Mouse (Mus musculus): ENCODE data around the gene Ly6g6c. TPM values are rescaled to one million over a fixed set of nuclear protein-coding genes. Genes with fewer than 3 reads are reported as not detected.

Ly6g6c gene
- polyA plus RNA-seq, 1 experiment from 2014 or later: 0.39 TPM

DNA sequence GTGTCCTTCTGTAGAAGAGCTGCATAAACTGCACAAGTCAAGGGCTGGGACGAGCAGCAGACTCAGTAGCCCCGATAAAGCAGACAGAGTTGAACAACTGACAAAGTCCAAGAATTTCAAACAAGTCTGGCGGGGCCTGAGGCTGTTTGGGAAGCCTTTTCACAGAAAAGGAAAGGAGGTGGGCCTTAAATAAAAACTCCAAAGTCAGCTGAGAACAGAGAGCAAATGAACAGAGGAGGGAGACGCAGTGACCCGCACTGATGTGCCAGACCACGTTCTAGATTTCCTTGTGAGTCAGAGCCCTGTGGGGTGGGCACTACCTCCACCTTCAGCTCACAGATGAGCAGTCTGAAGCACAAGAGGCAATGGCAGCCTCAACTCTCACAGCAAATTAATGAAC is 30.3 kb upstream of the Ly6g6c start:
- no peak for ATAC-seq (ENCODE audit: borderline replicate concordance, extremely low read depth, low FRiP score, low TSS enrichment)

DNA sequence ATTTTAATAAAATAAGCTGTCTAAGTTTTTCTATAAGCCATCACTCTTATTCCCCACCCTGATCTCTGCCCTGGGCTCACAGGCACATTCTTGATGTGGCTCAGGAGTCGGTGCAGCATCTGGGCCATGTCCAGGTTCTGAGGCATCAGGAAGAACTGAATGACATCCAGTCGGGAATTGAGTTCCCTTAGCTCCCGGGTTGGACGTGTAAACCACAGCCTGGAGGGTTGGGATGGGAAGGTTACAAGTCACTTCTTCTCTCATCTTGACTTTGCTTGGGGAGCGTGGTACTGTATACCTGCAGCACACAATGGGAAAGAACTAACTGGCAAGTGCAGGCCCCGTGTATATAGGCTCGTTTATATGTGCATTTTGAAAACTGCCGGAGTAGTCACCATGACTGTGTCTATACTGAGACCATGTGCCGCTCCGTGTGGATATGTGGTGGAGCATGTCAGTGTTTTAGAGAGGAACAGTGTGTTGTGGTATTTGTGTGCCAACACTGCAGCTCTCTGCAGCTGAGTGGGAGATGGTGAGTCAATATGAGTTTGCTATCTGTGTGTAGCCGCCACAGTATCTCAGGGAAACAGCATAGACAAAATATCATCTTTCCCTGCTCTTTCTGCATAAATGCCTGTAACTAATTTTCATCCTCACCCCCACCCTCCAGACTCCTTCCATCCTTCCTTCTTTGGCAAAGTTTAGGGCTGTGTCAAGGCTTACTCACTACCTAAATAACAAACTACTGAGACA is 25.9 kb upstream of the Ly6g6c start:
- Histone ChIP-seq H3K4me2 (no peak overlapping the region), H3K4me1 (peaks cover 5% of the 10 kb centered on the region; the same call in 1 of the 2 replicates), H3K4me3 (no peak overlapping the region), H3K9me3 (no peaks in the 10 kb centered on the region), H3K9ac (no peak overlapping the region), H3K27me3 (no peaks in the 10 kb centered on the region), H3K36me3 (no peaks in the 10 kb centered on the region), H3K27ac (no peak overlapping the region)
- ATAC-seq (ENCODE audit: borderline replicate concordance, extremely low read depth, low FRiP score, low TSS enrichment): no peak
- 75% methylated on average over 11 of the region's 11 CpGs for WGBS

More for the DNA sequence above, 30.3 kb upstream of the Ly6g6c start:
- Histone ChIP-seq H3K36me3 (no peaks in the 10 kb centered on the region), H3K27me3 (no peaks in the 10 kb centered on the region), H3K4me2 (no peak overlapping the region), H3K4me1 (peaks cover 1% of the 10 kb centered on the region; the same call in 1 of the 2 replicates), H3K9ac (no peak overlapping the region), H3K9me3 (no peaks in the 10 kb centered on the region), H3K27ac (no peak overlapping the region), H3K4me3 (no peak overlapping the region)
- WGBS: 64% methylated on average over 6 of the region's 6 CpGs

DNA sequence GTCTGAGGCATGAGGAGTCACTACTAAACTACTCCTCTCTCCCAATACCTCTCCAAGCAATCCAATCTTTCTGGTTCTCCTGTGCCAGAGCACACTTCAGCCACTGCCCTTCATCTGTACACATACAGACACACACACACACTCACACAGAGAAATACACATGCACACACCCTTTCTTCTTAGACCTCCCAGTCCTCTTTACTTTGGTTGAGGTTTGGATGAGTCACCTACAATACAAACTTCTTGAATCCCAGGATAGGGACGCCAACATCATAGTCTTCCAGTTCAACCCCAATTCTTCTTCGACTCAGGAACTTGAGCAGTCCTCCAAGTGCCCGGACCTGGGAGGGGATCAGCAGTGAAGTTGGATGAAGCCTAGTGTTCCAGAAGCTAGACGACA is 21.4 kb upstream of the Ly6g6c start:
- 71% methylated on average over 4 of the region's 4 CpGs for WGBS
- Histone ChIP-seq H3K4me2 (no peak overlapping the region), H3K4me3 (no peak overlapping the region), H3K27ac (peak overlapping the region; percentile 4; the same call in 1 of the 2 replicates), H3K9ac (no peak overlapping the region), H3K4me1 (peaks cover 37% of the 10 kb centered on the region), H3K27me3 (no peaks in the 10 kb centered on the region), H3K36me3 (no peaks in the 10 kb centered on the region), H3K9me3 (no peaks in the 10 kb centered on the region)
- no peak for ATAC-seq (ENCODE audit: borderline replicate concordance, extremely low read depth, low FRiP score, low TSS enrichment)

DNA sequence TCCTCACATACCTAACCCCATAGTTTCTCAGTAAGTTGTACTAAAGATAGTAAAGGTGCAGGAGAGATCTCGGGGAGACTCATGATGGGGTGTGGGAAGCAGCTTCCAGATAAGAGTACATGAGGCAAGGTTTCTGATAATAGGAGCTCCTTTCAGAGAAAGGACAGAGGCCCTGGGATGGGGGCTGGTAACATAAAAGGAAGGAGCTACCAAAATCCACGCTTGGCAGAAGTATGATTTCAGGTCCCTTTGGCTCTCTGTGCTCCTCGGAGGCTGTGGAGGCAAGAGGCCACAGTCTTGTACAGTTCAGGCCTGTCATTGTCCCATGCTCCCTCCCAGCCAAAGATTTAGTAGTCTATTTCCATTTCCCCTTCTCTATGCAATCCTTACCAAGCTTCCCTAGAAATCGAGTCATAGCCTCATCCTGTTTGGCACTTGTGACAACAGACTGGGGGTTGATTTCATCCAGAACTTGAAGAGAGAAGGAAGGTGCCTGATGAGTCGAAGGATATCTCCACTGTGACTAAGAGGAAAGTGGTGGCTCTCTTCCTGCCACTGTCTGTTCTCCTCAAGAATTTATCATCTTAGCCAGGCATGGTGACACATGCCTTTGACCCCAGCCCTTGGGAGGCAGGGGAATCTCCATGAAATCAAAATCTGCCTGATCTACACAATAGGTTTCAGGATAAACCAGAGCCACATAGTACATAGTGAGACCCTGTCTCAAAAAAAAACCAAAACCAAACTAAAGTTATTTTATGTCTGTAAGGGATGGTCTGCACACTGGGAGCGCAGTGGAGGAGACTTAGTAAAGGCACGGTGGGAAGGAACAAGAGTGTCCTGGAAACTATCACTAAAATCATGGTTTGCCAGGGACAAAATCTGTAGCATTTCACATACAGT is 20.0 kb upstream of the Ly6g6c start:
- Histone ChIP-seq H3K4me1 (peaks cover 50% of the 10 kb centered on the region), H3K27me3 (no peaks in the 10 kb centered on the region), H3K36me3 (no peaks in the 10 kb centered on the region), H3K9me3 (no peaks in the 10 kb centered on the region), H3K4me3 (peak overlapping the region; percentile 46), H3K9ac (peak overlapping the region; percentile 68), H3K27ac (peak overlapping the region; percentile 89), H3K4me2 (peak overlapping the region; percentile 84)
- 70% methylated on average over 7 of the region's 7 CpGs for WGBS
- ATAC-seq (ENCODE audit: borderline replicate concordance, extremely low read depth, low FRiP score, low TSS enrichment): no peak

DNA sequence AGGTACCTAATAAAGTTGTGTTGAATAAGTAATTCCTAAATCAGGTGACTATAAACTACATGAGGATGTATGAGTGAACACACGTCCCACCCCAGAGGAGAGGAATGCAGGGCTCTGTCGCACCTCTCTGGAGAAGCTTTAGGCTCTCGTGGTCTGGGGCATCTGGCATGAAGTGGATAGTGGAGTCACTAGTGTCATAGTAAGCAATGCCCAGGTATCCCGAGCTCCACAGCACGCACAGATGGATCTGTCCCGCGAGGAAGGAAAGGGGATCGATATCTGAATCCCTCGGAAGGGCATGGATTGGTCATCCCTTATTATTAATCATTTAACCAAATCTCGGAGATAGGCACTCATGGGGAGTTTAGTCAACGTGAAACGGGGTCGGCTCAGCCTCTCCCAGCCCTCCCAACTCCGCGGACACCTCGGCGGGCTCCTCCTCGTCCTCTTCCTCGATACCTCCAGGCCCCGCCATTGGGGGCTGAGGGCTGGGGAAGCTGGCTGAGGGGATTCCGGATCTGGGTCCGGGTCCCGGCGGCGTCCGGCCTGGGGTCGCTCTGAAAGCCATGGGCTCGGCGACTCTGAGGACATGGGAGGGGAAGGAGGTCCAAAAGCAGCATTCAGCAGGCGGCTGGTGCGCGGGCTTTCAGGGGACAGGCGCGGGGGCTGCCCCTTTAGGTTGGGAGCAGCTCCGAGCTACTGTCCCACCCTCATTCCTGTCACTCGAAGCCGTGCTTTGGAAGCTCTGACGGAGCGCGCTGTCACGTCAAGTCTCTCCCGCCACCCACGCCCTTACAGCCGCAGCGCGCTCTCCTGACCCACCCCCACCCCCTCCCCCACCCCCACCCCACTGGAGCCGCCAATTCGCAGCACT is 19.1 kb upstream of the Ly6g6c start:
- Histone ChIP-seq H3K9me3 (no peaks in the 10 kb centered on the region), H3K4me3 (peak overlapping the region; percentile 46), H3K4me2 (peak overlapping the region; percentile 84), H3K27me3 (no peaks in the 10 kb centered on the region), H3K4me1 (peaks cover 50% of the 10 kb centered on the region), H3K36me3 (no peaks in the 10 kb centered on the region), H3K27ac (peak overlapping the region; percentile 89), H3K9ac (peak overlapping the region; percentile 68)
- peak; percentile 74 for ATAC-seq (ENCODE audit: borderline replicate concordance, extremely low read depth, low FRiP score, low TSS enrichment)
- 3% methylated on average over 40 of the region's 48 CpGs for WGBS

DNA sequence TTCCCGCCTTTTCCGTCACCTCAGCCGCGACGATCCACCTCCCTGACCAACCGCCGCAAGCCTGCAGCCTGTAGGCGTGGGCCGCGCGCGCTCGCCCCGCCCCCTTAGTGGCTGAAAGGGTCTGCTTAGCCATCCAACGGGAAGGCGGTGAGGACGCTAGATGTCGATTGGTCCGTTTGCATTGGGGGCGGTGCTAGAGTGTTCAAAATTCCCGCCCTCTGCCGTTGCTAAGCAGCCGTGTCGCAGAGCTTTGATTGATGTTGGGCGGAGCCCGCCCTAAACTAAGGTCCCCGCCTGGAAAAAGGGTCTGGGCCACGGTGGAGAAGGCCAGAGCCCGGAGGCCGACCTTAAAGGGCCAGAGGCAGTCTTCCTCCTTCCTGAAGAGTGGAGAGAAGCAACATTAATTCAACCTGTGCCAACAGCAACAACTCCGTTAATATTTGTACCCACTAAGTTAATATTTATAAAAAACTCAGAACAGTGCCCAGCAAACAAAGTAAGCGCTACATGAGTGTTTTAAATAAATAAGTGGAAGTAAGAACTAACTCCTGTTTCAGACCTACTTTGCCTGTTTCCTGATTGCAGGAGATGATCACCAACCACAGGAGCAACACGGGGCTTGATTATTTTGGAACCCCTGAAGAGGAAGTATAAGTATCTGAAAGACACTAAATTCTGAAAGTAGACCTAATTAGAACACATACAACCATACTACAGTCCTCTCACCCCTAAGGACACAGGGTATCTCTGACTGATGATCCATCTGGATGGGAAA is 18.3 kb upstream of the Ly6g6c start, which contains the start of gene Msh5:
Gene Msh5 (minus strand): TSS at position 65 of the 775 bp plus-strand sequence.
- peak; percentile 93 for ATAC-seq (ENCODE audit: borderline replicate concordance, extremely low read depth, low FRiP score, low TSS enrichment)
- Histone ChIP-seq H3K9ac (peak within 1 kb of the TSS; percentile 68), H3K27ac (peak within 1 kb of the TSS; percentile 99), H3K9me3 (no peaks in the 10 kb centered on the region), H3K4me2 (peak within 1 kb of the TSS; percentile 84), H3K27me3 (no peaks in the 10 kb centered on the region), H3K4me1 (peaks cover 52% of the 10 kb centered on the region), H3K4me3 (peak within 1 kb of the TSS; percentile 46), H3K36me3 (no peaks in the 10 kb centered on the region)
- 1% methylated on average over 32 of the region's 33 CpGs for WGBS

DNA sequence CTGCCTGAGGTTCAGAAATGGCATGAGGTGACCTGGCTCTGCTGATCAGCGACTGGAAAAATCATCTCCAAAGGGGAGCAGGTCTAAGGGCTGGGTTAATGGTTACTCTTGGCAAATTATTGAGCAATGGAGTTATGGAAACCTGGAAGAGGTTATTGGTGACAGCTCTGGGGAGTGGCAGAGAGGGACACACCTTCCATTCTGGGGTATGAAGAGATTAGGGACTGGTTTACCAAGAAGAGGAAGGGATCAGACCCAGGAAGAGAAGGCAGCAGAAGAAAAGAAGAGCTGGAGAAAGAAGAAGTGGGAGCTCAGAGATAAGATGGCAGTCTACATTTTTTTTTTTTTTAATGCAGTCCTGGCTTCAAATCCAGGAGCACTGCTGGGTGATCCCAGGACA is 17.5 kb upstream of the Ly6g6c start:
- Histone ChIP-seq H3K27me3 (no peaks in the 10 kb centered on the region), H3K4me2 (peak overlapping the region; percentile 28), H3K27ac (peak overlapping the region; percentile 99), H3K9me3 (no peaks in the 10 kb centered on the region), H3K4me3 (no peak overlapping the region), H3K36me3 (peaks cover 5% of the 10 kb centered on the region), H3K4me1 (peaks cover 60% of the 10 kb centered on the region), H3K9ac (no peak overlapping the region)
- no peak for ATAC-seq (ENCODE audit: borderline replicate concordance, extremely low read depth, low FRiP score, low TSS enrichment)
- 51% methylated on average over 1 of the region's 1 CpGs for WGBS

DNA sequence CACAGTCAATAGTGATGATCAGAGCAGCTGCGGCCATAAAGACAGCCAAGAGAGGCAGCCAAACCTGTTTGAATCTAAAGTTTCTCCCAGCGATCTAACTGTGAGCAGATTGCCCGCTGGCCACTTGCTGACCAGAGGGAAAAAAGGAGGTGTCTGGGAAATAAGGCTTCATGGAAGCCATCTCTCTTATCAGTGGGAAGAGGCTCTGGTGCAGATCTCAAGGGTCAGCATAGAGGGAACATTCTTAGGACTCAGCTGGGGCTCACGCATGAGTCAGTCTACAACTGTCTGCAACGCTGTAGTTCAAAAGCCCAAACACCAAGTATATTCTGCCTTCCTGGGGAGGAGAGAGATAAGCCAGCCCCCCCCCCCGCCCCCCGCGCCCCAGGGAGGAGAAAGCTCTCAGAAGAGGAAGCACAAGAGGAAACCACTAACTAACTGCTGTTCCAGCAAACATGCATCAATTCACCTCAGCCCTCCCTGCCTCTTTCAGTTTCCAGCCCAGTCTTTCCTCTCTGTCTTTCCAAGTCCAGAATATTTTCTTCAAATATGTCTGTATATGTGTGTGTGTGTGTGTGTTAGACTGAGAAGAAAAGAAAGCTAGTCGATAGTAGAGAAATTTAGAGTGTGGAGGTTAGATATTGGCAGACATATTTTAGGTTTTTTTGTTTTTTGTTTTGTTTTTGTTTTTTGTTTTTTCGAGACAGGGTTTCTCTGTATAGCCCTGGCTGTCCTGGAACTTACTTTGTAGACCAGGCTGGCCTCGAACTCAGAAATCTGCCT is 16.8 kb upstream of the Ly6g6c start:
- Histone ChIP-seq H3K9me3 (no peaks in the 10 kb centered on the region), H3K4me2 (peak overlapping the region; percentile 94), H3K9ac (no peak overlapping the region), H3K27ac (peak overlapping the region; percentile 99), H3K4me3 (no peak overlapping the region), H3K4me1 (peaks cover 64% of the 10 kb centered on the region), H3K27me3 (no peaks in the 10 kb centered on the region), H3K36me3 (peaks cover 12% of the 10 kb centered on the region)
- no peak for ATAC-seq (ENCODE audit: borderline replicate concordance, extremely low read depth, low FRiP score, low TSS enrichment)
- WGBS: 22% methylated on average over 11 of the region's 11 CpGs

DNA sequence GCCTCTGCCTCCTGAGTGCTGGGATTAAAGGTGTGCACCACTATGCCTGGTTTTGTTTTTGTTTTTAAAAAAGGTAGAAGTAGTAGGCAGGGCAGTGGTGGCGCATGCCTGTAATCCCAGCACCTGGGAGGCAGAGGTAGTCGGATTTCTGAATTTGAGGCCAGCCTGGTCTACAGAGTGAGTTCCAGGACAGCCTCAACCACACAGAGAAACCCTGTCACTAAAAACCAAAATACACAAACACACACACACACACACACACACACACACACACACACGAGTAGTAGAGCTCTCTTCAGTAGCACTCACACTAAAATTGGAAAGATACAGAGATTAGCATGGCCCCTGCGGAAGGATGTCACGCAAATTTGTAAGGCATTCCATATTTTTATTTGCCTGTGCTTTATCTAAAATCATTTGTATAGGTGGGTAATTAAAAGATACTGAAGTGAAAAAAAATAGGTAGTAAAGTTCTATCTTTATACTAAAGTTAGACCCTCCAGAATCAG is 16.2 kb upstream of the Ly6g6c start:
- H3K27me3 ChIP-seq: no peaks in the 10 kb centered on the region
- peaks cover 18% of the 10 kb centered on the region for H3K36me3 ChIP-seq
- peaks cover 59% of the 10 kb centered on the region for H3K4me1 ChIP-seq
- no peaks in the 10 kb centered on the region for H3K9me3 ChIP-seq
- ATAC-seq (ENCODE audit: borderline replicate concordance, extremely low read depth, low FRiP score, low TSS enrichment): no peak
- peak overlapping the region; percentile 99 for H3K27ac ChIP-seq
- WGBS: 71% methylated on average over 5 of the region's 5 CpGs
- no peak overlapping the region for H3K9ac ChIP-seq
- H3K4me3 ChIP-seq: peak overlapping the region; percentile 71; the same call in 1 of the 2 replicates
- peak overlapping the region; percentile 94 for H3K4me2 ChIP-seq

DNA sequence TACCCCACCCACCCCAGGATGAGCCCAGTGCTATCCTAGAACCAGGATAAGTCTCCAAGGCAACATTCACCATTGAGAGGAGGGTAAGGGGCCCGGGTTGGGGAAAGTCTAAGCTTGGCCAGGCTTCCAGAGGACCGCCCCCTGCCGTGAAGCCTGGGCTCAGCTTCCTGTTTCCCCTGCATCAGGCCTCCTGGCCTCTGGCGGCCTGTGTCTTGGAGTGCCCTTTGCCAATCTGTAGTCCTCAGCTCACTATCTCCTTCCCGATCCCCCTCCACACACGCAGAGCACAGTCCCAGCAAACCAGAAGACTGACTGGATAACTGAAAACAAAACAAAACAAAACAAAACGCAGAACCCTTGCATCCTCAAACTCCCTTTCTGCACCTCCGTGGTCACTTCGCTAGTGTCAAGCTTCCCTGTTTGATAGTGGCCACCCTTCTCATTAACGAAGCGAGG is 15.6 kb upstream of the Ly6g6c start, which contains the start of gene Clic1:
Gene Clic1 (plus strand): TSS at position 406 of the 456 bp plus-strand sequence.
- H3K27me3 ChIP-seq: no peaks in the 10 kb centered on the region
- H3K27ac ChIP-seq: peak within 1 kb of the TSS; percentile 99
- no peaks in the 10 kb centered on the region for H3K9me3 ChIP-seq
- H3K4me3 ChIP-seq: peak within 1 kb of the TSS; percentile 71
- 1% methylated on average over 11 of the region's 11 CpGs for WGBS
- ATAC-seq (ENCODE audit: borderline replicate concordance, extremely low read depth, low FRiP score, low TSS enrichment): peak; percentile 32
- peaks cover 59% of the 10 kb centered on the region for H3K4me1 ChIP-seq
- H3K36me3 ChIP-seq: peaks cover 23% of the 10 kb centered on the region
- peak within 1 kb of the TSS; percentile 95 for H3K9ac ChIP-seq
- peak within 1 kb of the TSS; percentile 94 for H3K4me2 ChIP-seq

All from lung, embryonic 15.5 days (tissue).